Mouse (Mus musculus) embryonic fibroblast, embryonic 13.5 days (primary cell): ENCODE measurements around the gene Cep44. TPM values are rescaled to one million over a fixed set of nuclear protein-coding genes. Genes with fewer than 3 reads are reported as not detected.

Experiments
- H3K27ac ChIP-seq: 2 replicates; pipeline ENCODE4 v1.5.1; 2012; ENCODE audit warnings: low read length, control low read depth, inconsistent platforms; ENCODE audit not compliant: insufficient read depth
- H3K4me1 ChIP-seq: 2 replicates; pipeline ENCODE4 v1.6.1; 2011; ENCODE audit warnings: low read length; ENCODE audit not compliant: control insufficient read depth, insufficient read depth
- H3K4me3 ChIP-seq: 2 replicates; pipeline ENCODE4 v1.5.1; 2011; ENCODE audit warnings: mild to moderate bottlenecking, control low read depth, low read length; ENCODE audit not compliant: insufficient read depth
- CTCF ChIP-seq: IDR thresholded peaks from 2 replicates; pipeline ENCODE4 v1.5.1; 2011; ENCODE audit warnings: mild to moderate bottlenecking, control low read depth, low read length, moderate library complexity, borderline replicate concordance; ENCODE audit not compliant: insufficient read depth
- POLR2A ChIP-seq: IDR thresholded peaks from 2 replicates; pipeline ENCODE4 v1.6.1; 2011; ENCODE audit warnings: low read depth, mild to moderate bottlenecking, control low read depth, low read length, moderate library complexity
- polyA plus RNA-seq: library from polyadenylated mRNA; stranded (reverse); fragments of >200 nt; gene quantifications from 2 replicates; pipeline ENCODE4 v1.2.4, GENCODE M21; 2011; ENCODE audit warnings: low read depth; ENCODE audit not compliant: missing spikeins, insufficient read length

The Cep44 gene
- polyA plus RNA-seq, 1 experiment: 28.4 TPM

GRCm38 (mm10) chr8:56489496-56489895 is 61.4 kb downstream of the Cep44 start:
- H3K4me1 ChIP-seq: no peaks in the 10 kb centered on the region
- no peak overlapping the region for H3K27ac ChIP-seq
- TF ChIP-seq CTCF (no peak), POLR2A (no peak)
- H3K4me3 ChIP-seq: no peak overlapping the region

- no peaks in the 10 kb centered on the region for H3K4me1 ChIP-seq
Measured at GRCm38 (mm10) chr8:56486006-56486405, 64.8 kb downstream of the Cep44 start.

More at GRCm38 (mm10) chr8:56486006-56486405, 64.8 kb downstream of the Cep44 start:
- no peak overlapping the region for H3K4me3 ChIP-seq
- H3K27ac ChIP-seq: no peak overlapping the region
- no peak for TF ChIP-seq POLR2A
- TF ChIP-seq CTCF: no peak

Other genes with a start within 250 kb of the Cep44 start
- gene Fbxo8, start within 50 bp of the Cep44 start, polyA plus RNA-seq: 28.7 and 32.8 TPM in 2 replicates